Mouse (Mus musculus) thymus, adult 2 months (tissue): ENCODE data around the gene Elfn1. TPM values are rescaled to one million over a fixed set of nuclear protein-coding genes. Genes with fewer than 3 reads are reported as not detected.

Source experiments
- DNase-seq: peaks from one replicate; pipeline ENCODE4 v3.0.0; 2021
- H3K27ac ChIP-seq: fragments of 200-500 bp; 2 replicates; pipeline ENCODE4 v1.5.1; 2012; ENCODE audit warnings: low read length, control low read depth; ENCODE audit not compliant: control insufficient read depth, insufficient read depth
- H3K27me3 ChIP-seq: fragments of 200-500 bp; 2 replicates; pipeline ENCODE4 v1.6.1; 2012; ENCODE audit warnings: mild to moderate bottlenecking, low read length, moderate library complexity, mixed read lengths; ENCODE audit not compliant: control insufficient read depth, insufficient read depth
- H3K36me3 ChIP-seq: fragments of 200-500 bp; 2 replicates; pipeline ENCODE4 v1.6.1; 2012; ENCODE audit warnings: mild to moderate bottlenecking, low read length, moderate library complexity; ENCODE audit not compliant: control insufficient read depth, insufficient read depth
- H3K4me1 ChIP-seq: fragments of 200-500 bp; replicated peaks from 2 replicates; pipeline ENCODE4 v1.6.1; 2012; ENCODE audit warnings: low read length; ENCODE audit not compliant: control insufficient read depth, insufficient read depth
- H3K4me3 ChIP-seq: fragments of 200-500 bp; 2 replicates; pipeline ENCODE4 v1.5.1; 2012; ENCODE audit warnings: mild to moderate bottlenecking, low read length, control low read depth, moderate library complexity; ENCODE audit not compliant: control insufficient read depth, insufficient read depth
- CTCF ChIP-seq: fragments of 200-500 bp; IDR thresholded peaks from 2 replicates; pipeline ENCODE4 v1.5.1; 2012; ENCODE audit warnings: mild to moderate bottlenecking, control low read depth, low read length, moderate library complexity, borderline replicate concordance; ENCODE audit not compliant: control insufficient read depth, poor library complexity, insufficient read depth; ENCODE audit errors: extremely low read depth
- POLR2A ChIP-seq: fragments of 200-500 bp; IDR thresholded peaks from 2 replicates; pipeline ENCODE4 v1.6.1; 2012; ENCODE audit warnings: mild to moderate bottlenecking, low read length, control low read depth, moderate library complexity; ENCODE audit not compliant: control insufficient read depth, poor library complexity, insufficient read depth; ENCODE audit errors: extremely low read depth
- WGBS: fragments of 180-500 bp; shearing (Covaris S2); methylation state at CpG from one replicate; pipeline ENCODE4 v1.1.7; 2018; 5-methylcytosine and 5-hydroxymethylcytosine counted together
- polyA plus RNA-seq: library from polyadenylated mRNA; depleted of rRNA; stranded (reverse); fragments of >200 nt; gene quantifications from 2 replicates; pipeline ENCODE4 v1.2.3, GENCODE M21; 2012

Elfn1 gene
- polyA plus RNA-seq, 1 experiment = 0.77 TPM

DNA sequence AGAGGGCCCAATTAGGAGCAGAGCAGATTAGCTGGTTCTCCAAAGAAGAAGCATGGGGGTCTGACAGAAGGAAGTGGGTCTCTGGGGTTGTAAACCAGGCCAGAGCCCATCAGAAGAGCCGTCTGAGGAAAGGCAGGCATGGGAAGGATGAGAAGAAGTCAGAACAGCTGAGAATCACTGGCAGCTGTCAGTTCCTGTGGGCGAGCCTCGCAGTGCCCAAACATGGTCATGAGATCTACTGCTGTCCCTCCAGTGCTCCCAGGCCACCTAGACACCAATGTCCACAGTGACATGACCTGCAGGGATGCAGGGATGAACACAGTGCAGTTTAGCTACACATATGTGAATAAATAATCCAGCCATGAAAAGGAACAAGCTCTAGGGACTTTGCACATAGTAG, 102.7 kb downstream of the Elfn1 start:
- Histone ChIP-seq H3K4me3 (no peak overlapping the region), H3K4me1 (no peaks in the 10 kb centered on the region), H3K27ac (no peak overlapping the region), H3K36me3 (peaks cover 16% of the 10 kb centered on the region), H3K27me3 (no peaks in the 10 kb centered on the region)
- TF ChIP-seq POLR2A (no peak), CTCF (no peak)
- 90% methylated on average over 3 of the region's 3 CpGs for whole genome bisulfite sequencing
- no peak for DNase-seq

DNA sequence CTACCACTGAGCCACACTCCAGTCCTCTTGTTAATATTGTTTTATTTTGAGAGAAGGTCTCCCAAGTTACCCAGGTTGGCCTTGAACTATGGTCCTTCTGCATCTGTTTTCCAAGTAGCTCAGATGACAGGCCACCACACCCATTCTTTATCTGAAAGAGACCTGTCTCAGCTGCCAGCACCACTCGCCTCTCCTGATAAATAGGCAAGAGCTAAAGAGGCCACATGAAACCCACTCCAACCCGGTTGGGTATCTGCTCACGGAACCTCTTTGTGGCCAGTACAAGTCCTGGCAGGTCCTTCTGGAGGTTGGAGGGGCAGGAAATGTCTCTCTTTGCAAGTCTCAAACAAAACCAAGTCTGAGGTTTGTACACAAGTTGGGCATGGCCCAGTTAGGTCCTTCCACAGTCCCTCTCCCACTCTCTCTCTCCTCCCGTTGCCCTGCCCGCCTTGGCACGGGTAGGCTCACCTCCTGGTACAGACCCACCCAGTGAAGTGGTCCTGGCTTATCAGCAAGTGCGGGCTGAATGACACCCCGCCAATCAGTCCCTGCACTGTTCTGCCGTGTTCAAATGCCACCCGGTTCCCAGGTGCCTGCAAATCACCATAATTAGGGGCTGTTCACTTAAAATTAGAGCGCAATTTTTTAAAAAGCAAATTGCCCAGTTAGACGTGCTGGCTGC, 104.7 kb downstream of the Elfn1 start:
- H3K4me1 ChIP-seq = no peaks in the 10 kb centered on the region
- no peak overlapping the region for H3K4me3 ChIP-seq
- no peak for TF ChIP-seq POLR2A
- no peak for TF ChIP-seq CTCF
- 96% methylated on average over 12 of the region's 12 CpGs for WGBS
- H3K27ac ChIP-seq = no peak overlapping the region
- H3K27me3 ChIP-seq = no peaks in the 10 kb centered on the region
- DNase-seq = no peak
- H3K36me3 ChIP-seq = peaks cover 16% of the 10 kb centered on the region

DNA sequence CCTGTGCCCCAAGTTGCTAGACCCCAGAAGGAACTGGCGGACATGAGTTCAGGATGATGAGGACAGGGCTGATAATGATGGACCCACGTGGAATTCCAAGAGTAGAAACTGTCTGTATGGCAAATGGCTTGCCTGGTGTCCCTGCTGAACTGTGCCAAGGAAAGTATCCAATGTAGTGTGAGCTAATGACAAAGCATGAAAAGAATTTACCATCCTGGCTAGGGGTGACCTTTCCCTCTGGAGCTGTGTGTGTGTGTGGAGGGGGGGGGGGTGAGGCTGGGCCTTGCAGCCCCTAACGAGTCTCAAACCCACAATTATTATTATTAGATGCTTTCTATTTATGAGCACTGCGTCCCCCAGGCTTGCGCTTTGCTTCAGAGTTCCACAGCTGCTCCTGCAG, 105.9 kb downstream of the Elfn1 start:
- Histone ChIP-seq H3K36me3 (peaks cover 4% of the 10 kb centered on the region), H3K4me1 (no peaks in the 10 kb centered on the region), H3K27me3 (no peaks in the 10 kb centered on the region), H3K27ac (no peak overlapping the region), H3K4me3 (no peak overlapping the region)
- TF ChIP-seq CTCF = no peak
- no peak for TF ChIP-seq POLR2A
- 97% methylated on average over 5 of the region's 5 CpGs for WGBS
- no peak for DNase-seq

DNA sequence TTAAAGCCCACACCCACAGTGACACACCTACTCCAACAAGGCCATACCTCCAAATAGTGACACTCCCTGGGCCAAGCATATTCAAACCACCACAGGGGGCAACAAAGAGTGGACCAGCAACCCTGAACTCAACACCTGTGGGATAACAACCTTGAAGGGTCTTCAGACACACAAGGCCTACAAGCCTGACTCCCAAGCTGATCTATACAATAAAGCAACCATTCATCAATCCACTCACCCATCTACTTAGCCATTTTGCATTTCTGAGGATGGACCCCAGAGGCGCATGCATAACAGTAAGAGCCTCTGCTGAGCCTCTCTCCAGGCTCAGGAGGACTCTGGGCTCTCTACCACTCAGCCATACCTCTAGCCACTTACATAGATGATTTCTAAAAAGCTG, 109.2 kb downstream of the Elfn1 start:
- no peaks in the 10 kb centered on the region for H3K36me3 ChIP-seq
- H3K27ac ChIP-seq = no peak overlapping the region
- no peaks in the 10 kb centered on the region for H3K4me1 ChIP-seq
- TF ChIP-seq POLR2A = no peak
- TF ChIP-seq CTCF = no peak
- 100% methylated on average over 1 of the region's 1 CpGs for WGBS
- no peak overlapping the region for H3K4me3 ChIP-seq
- H3K27me3 ChIP-seq = no peaks in the 10 kb centered on the region
- no peak for DNase-seq

DNA sequence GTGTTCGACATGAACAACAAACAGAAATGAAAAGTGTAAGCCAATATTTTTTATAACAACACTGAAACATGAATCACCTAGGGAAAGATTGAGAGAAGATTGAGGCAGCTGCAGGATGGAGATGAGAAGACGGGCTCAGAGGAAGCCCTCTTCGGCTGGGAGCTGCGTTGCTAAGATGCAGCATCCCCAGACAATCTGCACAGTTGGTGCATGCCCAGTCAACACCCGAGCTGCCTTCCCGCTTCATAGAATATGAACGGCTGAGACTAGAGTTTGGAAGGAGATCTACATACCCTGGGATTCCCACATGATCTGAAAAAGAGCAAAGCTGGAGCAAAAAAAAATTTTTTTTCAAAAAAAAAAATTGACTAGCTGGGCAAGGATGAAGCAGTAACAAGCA, 111.0 kb downstream of the Elfn1 start:
- DNase-seq = no peak
- Histone ChIP-seq H3K4me1 (no peaks in the 10 kb centered on the region), H3K27ac (no peak overlapping the region), H3K4me3 (no peak overlapping the region), H3K36me3 (no peaks in the 10 kb centered on the region), H3K27me3 (no peaks in the 10 kb centered on the region)
- WGBS = 96% methylated on average over 7 of the region's 7 CpGs
- no peak for TF ChIP-seq CTCF
- no peak for TF ChIP-seq POLR2A

DNA sequence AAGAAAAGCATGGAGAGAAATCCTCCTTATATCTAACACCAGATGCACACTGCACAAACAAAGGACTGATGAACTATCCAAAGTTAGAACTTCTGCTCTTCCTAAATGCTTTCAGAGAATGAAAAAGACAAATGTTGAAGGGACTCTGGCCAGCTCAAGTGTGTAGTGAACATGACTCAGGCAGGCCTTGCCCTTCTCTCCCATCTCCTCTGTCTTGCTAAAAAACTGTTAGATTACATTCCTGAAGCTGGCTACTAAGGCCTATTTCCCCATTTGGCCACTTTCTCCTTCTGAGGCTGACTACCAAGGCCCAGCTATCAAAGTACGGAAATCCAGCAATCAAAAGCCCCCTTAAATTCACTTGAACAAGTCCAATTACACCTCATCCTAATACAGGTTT, 111.9 kb downstream of the Elfn1 start:
- TF ChIP-seq CTCF = no peak
- no peak for TF ChIP-seq POLR2A
- Histone ChIP-seq H3K4me1 (no peaks in the 10 kb centered on the region), H3K36me3 (no peaks in the 10 kb centered on the region), H3K4me3 (no peak overlapping the region), H3K27ac (no peak overlapping the region), H3K27me3 (no peaks in the 10 kb centered on the region)
- 96% methylated on average over 1 of the region's 1 CpGs for WGBS
- DNase-seq = no peak

DNA sequence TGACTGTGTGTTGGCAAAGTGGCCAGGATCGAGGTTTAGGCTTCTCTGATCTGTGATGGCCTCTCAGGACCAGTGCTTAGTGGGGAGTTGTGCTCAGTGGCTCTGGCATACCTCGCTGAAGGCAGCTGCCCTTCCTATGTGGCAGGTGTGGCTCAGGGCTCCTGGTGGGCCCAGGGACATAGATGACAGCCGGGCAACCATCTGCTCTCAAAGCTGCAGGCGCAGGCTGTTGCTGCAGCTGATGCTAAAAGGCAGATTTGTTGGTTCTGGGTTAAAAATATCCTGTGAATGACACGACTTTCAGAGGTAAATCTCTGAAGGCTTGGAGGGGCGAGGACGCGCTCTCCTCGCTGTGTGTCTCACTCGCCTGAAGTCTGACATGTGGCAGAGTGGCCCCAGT, 114.0 kb downstream of the Elfn1 start:
- H3K27ac ChIP-seq = no peak overlapping the region
- H3K36me3 ChIP-seq = no peaks in the 10 kb centered on the region
- TF ChIP-seq CTCF (no peak), POLR2A (no peak)
- no peak overlapping the region for H3K4me3 ChIP-seq
- DNase-seq = no peak
- WGBS = 88% methylated on average over 10 of the region's 10 CpGs
- H3K27me3 ChIP-seq = no peaks in the 10 kb centered on the region
- no peaks in the 10 kb centered on the region for H3K4me1 ChIP-seq
